Mouse (Mus musculus): ENCODE measurements around the gene Rnf150.
A peak's percentile ranks its signal among the peaks of the same experiment; 100 is the strongest.

The Rnf150 gene

GRCm38 (mm10) chr8:82943223-82944006 is 80.3 kb downstream of the Rnf150 start:
- peak; percentile 88 for DNase-seq (ENCODE audit: low read depth)

- DNase-seq (ENCODE audit: low read depth): no peak
Measured at GRCm38 (mm10) chr8:82945867-82946266, 82.7 kb downstream of the Rnf150 start.

- DNase-seq (ENCODE audit: low read depth): peak; percentile 50
Measured at GRCm38 (mm10) chr8:82946658-82947057, 83.5 kb downstream of the Rnf150 start.

- DNase-seq (ENCODE audit: low read depth): peak; percentile 68
Measured at GRCm38 (mm10) chr8:82955162-82955754, 92.1 kb downstream of the Rnf150 start.

- DNase-seq (ENCODE audit: low read depth): no peak
Measured at GRCm38 (mm10) chr8:82959491-82959890, 96.3 kb downstream of the Rnf150 start.

- peak; percentile 60 for DNase-seq (ENCODE audit: low read depth)
Measured at GRCm38 (mm10) chr8:82959980-82960610, 96.9 kb downstream of the Rnf150 start.

GRCm38 (mm10) chr8:82964537-82964936 is 101.4 kb downstream of the Rnf150 start:
- no peak for DNase-seq (ENCODE audit: low read depth)

GRCm38 (mm10) chr8:82967879-82968678 is 104.9 kb downstream of the Rnf150 start:
- DNase-seq (ENCODE audit: low read depth): peak; percentile 82

- no peak for DNase-seq (ENCODE audit: low read depth)
Measured at GRCm38 (mm10) chr8:82969967-82970366, 106.8 kb downstream of the Rnf150 start.

- DNase-seq (ENCODE audit: low read depth): no peak
Measured at GRCm38 (mm10) chr8:82972812-82973211, 109.7 kb downstream of the Rnf150 start.

- no peak for DNase-seq (ENCODE audit: low read depth)
Measured at GRCm38 (mm10) chr8:82973331-82973730, 110.2 kb downstream of the Rnf150 start.

- DNase-seq (ENCODE audit: low read depth): peak; percentile 56
Measured at GRCm38 (mm10) chr8:82981244-82981855, 118.2 kb downstream of the Rnf150 start.

GRCm38 (mm10) chr8:82982873-82983272 is 119.7 kb downstream of the Rnf150 start:
- no peak for DNase-seq (ENCODE audit: low read depth)

GRCm38 (mm10) chr8:82983301-82983700 is 120.1 kb downstream of the Rnf150 start:
- DNase-seq (ENCODE audit: low read depth): peak; percentile 37

- DNase-seq (ENCODE audit: low read depth): no peak
Measured at GRCm38 (mm10) chr8:82992093-82992492, 128.9 kb downstream of the Rnf150 start.

- DNase-seq (ENCODE audit: low read depth): no peak
Measured at GRCm38 (mm10) chr8:82995727-82996438, 132.7 kb downstream of the Rnf150 start.

GRCm38 (mm10) chr8:82996843-82997242 is 133.7 kb downstream of the Rnf150 start:
- no peak for DNase-seq (ENCODE audit: low read depth)

GRCm38 (mm10) chr8:82998778-82999177 is 135.6 kb downstream of the Rnf150 start:
- DNase-seq (ENCODE audit: low read depth): no peak

GRCm38 (mm10) chr8:83003187-83003586 is 140.0 kb downstream of the Rnf150 start:
- no peak for DNase-seq (ENCODE audit: low read depth)

- DNase-seq (ENCODE audit: low read depth): no peak
Measured at GRCm38 (mm10) chr8:83009481-83009880, 146.3 kb downstream of the Rnf150 start.

- DNase-seq (ENCODE audit: low read depth): peak; percentile 26
Measured at GRCm38 (mm10) chr8:83011286-83011685, 148.1 kb downstream of the Rnf150 start.
